Mouse (Mus musculus): ENCODE data around the gene Gas2l3.

- TF ChIP-seq CTCF (IDR thresholded peaks at IDR 0.05; ENCODE audit: insufficient read depth, low read depth, low read length) (no peak), POLR2A (IDR thresholded peaks at IDR 0.05; ENCODE audit: insufficient read depth, low read depth, low read length) (no peak)
These were observed 1.1 kb downstream of the Gas2l3 start for GRCm38 (mm10) chr10:89442640-89443039.

Data from olfactory bulb, adult 2 months (tissue).